Mouse (Mus musculus): ENCODE results near the gene Chchd6.

Chchd6 gene

DNA sequence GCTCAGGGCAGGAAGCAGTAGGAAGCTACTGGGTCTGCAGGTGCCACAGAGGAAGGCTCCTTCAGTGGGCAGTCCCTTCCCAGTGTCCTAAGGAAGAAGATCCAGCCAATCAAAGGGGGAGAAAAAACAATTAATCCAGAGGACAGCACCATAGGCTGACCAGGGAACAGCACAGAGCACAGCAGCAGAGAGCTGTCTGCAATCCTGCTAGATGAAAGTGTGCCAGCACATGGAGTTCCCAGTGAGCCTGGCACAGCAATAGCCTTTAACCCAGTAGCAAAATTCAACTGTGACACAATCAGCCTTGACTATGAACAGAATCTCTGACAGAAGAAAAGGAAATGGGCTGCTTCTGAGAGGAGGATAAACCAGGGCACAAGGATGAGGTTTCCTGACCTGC is 9.8 kb downstream of the Chchd6 start:
- no peak for DNase-seq (ENCODE audit: low spot score in 2 of 2)

DNA sequence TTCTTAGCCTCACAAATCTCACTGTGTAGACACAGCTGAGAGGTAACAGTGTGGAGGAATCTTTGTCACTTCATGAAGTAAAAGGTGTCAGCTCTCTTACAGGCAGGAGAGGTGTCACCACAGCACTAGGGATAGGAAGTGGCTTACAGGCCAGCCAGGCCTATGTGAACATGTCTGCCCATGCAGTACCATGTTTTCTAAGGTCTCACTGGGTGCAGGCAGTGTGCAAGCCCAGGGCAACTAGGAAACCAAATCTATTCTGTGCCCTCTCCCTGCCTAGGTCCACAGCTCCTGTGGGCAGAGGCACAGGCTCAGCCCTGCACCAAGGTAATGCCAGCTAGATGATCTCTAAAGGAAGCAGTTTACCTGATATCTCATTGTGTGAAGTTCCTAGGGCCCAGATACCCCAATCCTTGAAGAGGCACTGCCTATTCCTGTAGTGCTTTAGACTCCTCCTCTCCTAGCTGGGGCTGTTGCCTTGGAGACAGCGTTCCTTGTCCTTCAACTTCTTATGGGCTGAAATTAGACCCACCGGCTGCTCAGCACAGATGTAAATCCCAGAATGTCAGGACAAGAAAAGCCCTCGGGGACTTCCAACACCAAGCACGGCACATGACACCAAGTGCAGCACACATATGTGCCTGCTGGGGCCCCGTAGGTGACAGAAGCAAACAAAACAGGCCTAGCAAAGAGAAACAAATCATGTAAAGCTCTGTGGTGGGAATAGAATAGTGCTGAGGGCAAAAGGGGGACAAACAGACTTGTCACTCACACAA is 10.6 kb downstream of the Chchd6 start:
- no peak for DNase-seq (ENCODE audit: low spot score in 2 of 2)

DNA sequence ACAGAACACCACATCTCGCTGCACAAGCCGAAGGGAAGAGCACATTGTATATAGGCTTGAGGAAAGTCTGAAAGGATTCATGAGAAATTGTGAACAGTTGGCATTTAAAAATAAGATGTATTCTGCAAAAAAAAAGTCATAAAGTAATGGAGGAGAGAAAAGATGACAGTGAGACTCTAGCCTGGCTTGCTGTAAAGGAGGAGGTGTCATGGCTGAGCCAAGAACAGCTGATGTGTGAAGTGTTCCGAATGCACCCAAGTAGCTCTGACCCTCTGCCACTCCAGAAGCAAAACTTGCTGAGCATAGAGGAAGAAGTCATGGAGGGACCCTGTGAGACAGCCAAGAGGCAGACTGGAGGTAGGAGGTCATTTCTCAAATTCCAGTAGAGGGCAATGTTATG is 12.3 kb downstream of the Chchd6 start:
- no peak for DNase-seq (ENCODE audit: low spot score in 2 of 2)

DNA sequence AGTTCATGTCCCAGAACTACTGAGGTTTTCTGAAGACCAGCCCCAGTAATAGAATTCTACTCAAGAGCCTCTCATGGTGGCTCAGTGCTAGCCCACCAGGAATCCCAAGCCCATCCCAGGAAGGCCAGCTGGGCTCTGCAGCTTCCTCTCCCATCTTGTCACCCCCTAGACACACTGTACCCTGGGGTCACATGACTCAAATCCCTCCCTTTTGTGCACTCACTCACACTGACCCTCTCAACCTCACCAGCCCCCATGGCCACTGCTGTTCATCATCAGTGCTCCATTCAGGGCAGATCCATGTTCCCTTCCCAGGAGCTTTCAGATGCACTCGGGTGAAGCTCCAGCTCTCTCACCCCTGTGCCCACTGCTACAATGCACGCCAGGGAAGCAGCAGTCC is 20.8 kb downstream of the Chchd6 start:
- no peak for DNase-seq (ENCODE audit: low spot score in 2 of 2)

DNA sequence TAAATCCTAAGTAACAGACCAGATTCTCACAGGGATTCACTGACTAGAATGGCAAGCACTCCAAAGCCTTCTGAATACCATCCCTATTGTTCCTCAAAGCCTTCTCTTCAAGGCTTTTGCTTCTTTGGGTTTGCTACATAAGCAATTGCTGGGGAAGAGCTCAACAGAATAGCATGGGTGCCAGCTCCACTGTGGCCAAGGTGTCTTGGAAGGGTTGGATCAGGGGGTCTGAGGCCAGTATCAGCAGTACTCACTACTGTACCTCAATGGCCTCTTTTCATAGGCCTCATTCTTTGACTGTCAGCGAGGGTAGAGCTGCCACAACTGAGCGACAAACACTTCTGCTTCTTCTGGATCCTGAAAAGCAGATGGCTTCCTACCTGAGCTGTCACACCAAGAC is 21.7 kb downstream of the Chchd6 start:
- no peak for DNase-seq (ENCODE audit: low spot score in 2 of 2)

DNA sequence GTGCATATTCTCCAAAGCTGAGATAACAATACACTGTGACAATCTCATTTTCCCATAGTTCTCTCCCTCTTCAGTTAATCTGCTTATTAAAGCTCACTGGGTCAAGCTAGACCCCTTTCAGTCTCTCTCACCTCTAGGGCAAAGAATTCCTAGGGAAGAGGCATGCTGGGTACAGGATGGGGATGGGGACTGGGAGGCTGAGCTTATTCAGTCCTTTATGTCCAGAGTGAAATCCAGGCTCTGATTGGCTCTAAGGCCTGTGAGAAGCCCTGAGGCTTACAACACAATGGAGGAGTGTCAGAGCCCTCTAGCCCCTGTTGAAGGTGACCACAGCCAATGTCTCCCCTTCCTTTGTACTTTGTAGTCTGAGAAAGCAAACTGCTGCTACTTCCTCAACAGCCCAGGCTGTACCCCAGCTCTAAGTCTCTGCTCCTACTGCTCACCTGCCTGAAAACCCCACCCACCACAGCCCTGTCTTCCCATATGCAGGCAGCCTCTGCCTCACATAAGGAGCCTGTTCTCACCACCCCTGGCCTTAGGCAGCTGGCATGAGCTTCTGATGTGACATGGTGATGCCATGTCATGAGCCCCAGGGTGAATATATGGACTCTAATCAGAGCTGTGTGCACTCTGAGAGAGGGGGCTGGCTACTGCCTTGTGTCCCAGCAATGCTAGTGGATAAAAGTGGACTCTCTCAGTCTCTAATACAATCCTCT is 22.4 kb downstream of the Chchd6 start:
- DNase-seq (ENCODE audit: low spot score in 2 of 2): no peak

DNA sequence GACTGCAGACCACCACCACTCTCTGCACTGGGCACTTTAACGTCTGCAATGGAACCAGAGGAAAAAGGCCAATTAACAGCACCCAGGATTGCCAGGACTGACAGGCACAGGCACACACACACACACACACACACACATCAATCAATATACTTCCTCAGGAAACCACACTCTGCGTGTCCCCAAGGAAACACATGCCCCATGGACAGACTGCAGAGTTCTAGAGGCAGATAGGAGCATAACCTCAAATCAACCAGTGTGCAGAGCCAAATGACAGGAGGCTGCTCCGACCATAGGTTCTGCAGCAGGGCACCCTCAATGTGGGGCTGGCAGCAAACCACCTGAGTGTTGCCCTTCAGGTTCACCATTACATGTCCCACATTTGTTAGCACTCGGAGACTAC is 26.1 kb downstream of the Chchd6 start:
- no peak for DNase-seq (ENCODE audit: low spot score in 2 of 2)

DNA sequence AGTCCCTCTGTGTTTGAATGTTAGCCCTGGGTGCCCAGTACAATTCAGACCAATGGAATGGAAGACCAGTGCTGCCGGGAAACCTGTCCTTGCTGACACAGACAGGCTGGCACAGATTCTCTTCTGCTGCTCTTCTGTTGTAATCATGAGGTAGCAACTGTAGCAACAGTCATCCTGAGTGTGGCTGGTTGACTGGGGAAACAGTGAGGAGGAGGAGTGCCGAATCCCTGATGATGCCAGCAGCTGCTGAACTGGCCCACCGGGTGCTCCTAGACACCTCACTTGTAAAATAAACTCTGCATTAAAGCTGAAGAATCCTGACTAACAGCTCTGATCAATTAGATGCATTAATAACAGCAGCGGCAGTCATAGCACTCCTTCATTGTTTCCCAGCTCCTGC is 28.7 kb downstream of the Chchd6 start:
- no peak for DNase-seq (ENCODE audit: low spot score in 2 of 2)

DNA sequence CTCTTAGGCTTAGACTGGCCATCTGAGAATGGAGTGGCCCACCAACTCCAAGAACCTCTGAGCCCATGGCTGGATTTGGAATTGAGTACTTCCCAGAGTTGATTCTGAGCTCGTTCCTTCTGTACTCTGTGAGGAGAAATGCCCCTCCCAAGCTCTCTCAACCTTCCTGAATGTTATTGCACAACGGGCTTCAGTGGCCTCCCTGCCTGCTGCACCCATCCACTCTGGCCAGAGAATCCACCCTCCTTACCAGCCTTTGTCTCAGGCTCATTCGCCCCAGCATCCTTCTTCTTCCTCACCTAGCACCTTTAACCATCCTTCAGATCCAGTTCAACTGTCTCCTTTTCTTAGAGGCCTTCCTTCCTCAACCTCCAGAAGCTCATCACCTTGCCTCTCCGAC is 32.1 kb downstream of the Chchd6 start:
- no peak for DNase-seq (ENCODE audit: low spot score in 2 of 2)

DNA sequence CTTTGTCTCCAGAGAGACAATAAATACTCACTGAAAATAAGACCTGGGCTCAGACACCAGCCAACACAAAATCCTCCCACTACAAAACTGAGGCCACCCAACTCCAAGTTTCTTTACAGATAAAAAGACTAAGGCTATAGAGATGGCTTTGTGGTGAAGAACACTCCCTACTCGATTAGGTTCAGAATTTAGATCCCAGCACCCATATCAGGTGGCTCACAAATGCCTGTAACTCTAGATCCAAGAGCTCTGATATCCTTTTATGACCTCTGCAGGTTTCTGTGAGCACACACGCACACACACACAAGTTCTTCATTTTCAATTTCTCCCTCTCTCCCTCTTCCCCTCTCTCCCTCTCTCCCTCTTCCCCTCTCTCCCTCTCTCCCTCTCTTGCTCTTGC is 34.6 kb downstream of the Chchd6 start:
- DNase-seq (ENCODE audit: low spot score in 2 of 2): no peak

DNA sequence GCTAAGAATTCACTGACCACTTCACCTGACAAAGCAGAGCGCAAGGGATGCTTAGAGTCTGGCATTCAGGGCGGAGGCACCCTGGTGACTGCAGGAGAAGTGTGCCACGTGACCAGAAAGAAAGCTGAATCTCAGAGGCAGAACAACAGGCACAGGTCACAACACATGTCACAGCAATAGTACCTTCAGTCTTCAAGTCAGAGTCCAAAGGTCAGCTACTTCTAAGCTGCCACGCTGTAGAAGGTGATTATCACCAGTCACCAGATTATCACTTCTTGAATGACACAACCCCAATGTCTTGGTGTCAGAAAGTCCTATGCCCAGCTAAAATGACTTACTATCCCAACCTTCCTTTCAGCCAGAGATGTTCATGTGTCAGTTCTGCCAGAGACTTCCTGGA is 37.8 kb downstream of the Chchd6 start:
- peak in 1 of 2 experiments; percentile 37 for DNase-seq (ENCODE audit: low spot score in 2 of 2)

DNA sequence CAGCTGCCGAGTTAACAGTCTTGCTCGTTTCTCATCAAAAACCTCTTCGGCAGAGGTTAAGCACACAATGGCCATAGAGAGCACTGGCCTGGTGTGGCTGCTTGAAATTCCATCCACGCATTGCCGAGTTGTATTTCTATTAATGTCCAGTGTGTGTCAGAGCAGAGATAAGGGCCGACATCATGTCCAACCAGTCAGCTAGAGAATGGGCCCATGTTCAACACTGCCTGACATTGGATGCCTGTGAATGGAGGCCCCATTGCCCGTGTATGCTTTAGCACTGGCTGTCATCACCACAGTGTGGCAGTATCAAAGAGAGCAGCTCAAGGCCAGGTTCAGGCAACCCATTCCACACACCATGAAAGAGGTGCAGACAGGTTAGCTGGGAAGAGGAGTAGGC is 38.9 kb downstream of the Chchd6 start:
- DNase-seq (ENCODE audit: low spot score in 2 of 2): peak in 1 of 2 experiments; percentile 50

DNA sequence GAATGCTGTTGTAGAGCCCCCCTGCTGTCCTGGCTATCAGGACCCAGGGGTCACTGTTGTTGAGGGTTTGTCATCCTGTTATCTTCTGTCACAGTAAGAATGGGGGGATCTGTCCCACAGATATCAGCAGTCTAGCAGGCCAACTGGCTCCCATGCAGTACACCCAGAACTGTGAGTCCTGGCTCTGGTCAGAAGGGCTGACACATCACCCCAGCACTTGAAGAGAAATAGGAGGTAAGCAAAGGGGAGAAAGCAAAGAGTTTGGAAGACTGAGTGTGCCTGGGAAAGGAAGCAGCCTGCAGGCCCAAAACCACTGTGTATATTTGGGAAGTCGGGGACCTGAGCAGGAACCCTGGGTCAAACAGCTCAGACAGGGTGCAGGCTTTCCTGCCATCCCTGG is 39.5 kb downstream of the Chchd6 start:
- no peak for DNase-seq (ENCODE audit: low spot score in 2 of 2)

DNA sequence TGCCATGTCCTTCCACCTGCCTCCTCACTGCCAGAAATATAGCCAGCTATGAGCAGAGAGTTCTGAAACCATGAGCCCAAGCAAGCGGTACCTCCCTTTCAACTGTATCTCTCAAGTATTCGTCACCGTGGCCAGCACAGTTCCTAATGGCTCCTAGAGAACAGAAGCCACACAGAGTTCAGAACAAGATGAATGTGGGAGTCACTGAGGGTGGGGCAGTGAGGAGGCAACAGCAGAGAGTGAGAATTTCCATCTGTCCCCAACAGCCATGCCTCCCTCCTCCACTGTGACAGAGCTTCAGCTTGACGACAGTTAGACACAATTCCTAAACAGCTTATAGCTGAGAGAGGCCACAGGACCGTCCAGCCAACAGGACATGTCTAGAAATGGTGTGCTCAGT is 41.4 kb downstream of the Chchd6 start:
- no peak for DNase-seq (ENCODE audit: low spot score in 2 of 2)

DNA sequence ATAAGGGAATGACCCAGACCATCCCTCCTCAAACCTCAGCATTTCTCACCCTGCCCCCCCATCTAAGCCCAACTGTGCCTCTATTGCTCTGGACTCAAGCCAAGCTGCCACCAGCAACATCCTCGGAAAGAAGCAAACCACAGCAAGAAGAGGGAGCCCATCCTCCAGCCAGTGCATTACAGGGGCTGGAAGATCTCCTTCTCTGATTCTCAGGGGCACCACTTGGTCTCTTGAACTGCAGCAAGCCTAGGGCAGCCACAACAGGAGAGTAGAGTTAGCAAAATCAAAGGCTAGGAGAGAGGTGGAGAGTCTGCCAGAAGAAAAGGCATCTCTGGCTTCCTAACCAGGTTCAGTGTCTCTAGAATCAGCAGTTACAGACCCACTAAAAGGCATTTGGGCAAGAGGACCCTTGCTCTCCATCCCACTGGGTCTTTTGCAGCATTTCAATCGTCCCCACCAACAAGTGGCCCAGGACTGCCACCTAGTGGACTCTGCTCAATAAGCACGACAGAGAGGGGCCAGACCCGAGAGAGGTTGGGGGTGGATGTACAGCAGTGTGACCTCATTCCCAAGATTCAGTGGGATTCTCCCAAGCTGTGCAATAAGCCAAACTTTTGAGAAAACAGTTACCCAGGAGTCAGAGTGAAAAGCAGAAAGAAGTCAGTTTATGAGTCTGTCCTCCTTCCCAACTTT is 42.3 kb downstream of the Chchd6 start:
- DNase-seq (ENCODE audit: low spot score in 2 of 2): peak; percentile 56 to 84

DNA sequence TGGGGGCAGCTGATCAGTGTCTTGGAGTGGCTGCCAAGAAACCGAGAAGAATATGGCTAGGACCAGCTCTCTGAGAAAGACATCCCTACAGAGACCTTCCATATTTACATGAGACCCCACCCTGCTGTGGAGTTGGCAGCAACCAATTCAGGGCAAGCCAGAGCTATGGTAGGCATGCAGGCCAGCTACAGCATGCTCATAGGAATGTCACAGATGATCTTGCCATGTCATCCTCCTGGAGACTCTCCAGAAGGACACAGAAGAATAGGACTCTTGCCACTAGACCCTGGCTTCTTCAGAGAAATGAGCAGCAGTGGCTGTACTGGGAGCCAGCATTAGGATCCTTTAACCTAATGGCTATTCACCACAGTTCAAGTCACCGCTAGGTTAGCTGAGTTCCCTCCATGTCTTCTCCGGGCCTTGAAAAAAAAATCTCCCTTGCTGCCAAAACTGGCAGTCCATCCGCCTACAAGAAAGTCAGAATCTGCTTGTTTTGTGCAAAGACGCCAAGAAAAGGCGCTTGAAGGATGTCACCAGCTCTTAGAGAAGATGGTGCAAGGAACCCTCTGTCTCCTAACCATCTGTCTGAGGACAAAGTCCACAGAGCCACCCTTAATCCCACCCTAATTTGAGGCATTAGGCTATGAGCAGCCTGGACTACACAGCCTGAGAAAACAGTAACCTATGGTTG is 43.0 kb downstream of the Chchd6 start:
- DNase-seq (ENCODE audit: low spot score in 2 of 2): no peak

DNA sequence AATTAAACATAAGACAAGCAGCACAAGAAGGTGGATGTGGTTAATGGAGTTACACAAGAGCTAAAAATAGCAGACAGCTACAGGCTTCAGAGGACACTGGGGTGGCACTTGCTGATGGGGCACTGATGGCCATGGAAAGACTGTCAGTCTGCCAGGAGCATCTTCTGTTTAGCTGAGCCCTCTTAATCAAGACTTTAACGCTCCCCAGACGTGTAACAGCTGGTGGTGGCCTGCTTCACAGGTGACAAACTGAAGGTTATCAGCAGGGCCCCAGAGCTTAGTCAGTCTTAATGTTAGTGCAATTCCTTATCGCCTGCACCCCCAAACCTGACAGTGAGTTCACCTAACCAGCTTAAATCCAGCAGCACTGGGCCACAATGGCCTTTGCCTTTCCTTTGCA is 46.3 kb downstream of the Chchd6 start:
- no peak for DNase-seq (ENCODE audit: low spot score in 2 of 2)

DNA sequence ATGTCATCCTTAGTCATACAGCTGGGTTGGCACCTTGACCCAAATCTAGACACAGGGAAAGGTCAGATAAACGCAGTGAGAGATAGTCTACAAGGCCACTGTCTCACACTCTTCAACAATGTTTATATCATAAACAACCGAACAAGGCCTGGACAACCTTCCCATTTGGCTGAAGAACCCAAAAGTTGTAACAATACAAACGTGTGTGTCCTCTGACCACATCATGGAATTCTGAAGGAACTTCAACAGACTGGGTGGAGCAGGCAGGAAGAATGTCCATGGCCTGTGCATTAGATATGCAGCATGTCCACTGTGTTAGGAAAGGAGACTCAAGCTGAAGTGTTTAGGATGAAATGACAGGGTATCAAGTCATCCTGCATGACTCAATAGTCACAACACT is 47.5 kb downstream of the Chchd6 start:
- no peak for DNase-seq (ENCODE audit: low spot score in 2 of 2)

DNA sequence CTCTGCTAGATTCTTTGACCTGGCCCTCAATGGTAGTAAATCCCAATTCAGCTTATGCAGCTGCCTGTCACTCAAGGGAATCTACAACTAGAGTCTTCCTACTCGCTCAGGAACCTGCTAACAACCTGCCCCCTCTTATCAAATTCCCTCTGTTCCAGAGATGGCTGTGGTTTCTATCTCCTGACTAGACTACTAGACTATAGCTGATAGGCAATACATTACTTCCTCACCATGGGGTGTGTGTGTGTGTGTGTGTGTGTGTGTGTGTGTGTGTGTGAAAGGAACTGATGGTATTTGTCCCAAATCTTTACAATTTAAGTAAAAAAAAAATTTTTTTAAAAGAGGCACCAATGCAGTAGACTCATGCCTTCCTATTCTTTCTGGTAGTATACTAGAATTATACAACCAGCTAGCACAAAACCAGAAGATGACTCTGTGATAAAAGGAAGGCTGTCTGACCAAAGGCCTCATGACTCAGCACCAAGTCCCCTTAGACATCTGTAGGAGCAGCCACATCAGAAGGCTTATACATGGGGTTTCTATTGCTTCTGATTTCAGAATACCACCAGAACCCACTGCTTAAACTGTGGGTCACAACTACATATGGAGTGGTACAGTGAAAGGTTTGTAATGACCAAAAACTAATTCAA is 57.2 kb downstream of the Chchd6 start:
- DNase-seq (ENCODE audit: low spot score in 2 of 2): peak in 1 of 2 experiments; percentile 18

DNA sequence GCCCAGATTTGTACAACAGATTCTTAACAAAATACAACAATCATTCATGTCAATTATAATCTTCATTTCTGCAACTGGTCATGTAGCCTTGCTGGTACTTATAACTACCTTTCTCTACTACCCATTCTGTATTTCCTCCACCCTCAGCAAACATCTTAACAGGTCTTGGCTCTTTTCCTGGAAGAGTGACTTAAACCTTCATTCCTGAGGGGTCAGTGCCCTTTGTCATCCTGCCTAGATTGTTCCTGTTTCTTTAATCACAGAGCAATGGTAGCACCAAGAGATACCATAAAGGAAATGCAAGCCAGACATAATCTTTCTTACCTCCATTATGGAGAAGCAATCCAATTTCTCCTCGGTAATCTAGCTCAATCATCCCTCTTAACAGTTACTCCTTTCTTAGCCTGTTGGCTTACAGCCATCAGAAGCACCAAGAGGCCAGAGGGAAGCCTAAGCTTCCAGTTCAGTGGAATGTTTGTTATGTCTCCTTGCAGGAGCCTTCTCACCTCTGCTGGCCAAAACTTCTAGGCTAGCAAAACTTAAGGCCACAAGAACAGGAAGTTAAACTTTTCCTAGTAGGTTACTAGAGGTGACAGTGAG is 59.7 kb downstream of the Chchd6 start:
- no peak for DNase-seq (ENCODE audit: low spot score in 2 of 2)

DNA sequence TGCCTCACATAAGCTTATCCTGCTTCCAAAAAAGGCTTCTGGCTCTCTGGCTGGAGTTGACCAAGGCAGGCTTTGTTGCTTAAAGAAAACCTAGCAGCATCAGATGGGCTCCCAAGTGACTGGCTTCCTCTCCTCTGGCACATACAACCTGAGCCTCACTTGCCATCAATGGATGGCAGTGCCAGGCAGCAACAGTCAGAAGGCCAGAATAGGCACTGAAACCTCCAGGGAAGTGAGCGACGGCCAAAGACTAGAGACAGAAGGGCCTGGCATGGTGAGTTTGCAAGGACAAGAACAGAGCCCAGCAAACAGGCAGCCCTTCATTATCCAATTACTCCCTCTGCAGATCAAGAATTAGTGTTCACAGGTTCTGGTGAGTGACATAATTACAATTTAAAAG is 70.7 kb downstream of the Chchd6 start:
- DNase-seq (ENCODE audit: low spot score in 2 of 2): no peak

All from spleen, postnatal 4 days (tissue).